Mouse (Mus musculus) liver, embryonic 14.5 days (tissue): ENCODE measurements around the gene Trim2. TPM values are rescaled to one million over a fixed set of nuclear protein-coding genes. Genes with fewer than 3 reads are reported as not detected.

Experiments
- ATAC-seq: fragments of 200-750 bp; cut with Nextera tagmentation; 2 replicates; pipeline ENCODE4 v1.8.0; 2017; ENCODE audit warnings: moderate number of reproducible peaks, mild to moderate bottlenecking, moderate library complexity; ENCODE audit not compliant: insufficient read depth
- DNase-seq, 3 experiments: peaks; one replicate each; pipeline ENCODE4 v3.0.0-alpha.2; 2012 to 2013; ENCODE audit warnings: low read depth in 3 of 3, low spot score in 3 of 3
- H3K27ac ChIP-seq: fragments of 300-500 bp; sonication (generic); 2 replicates; pipeline ENCODE4 v1.5.1; 2014; ENCODE audit warnings: moderate library complexity, mild to moderate bottlenecking, control low read depth, inconsistent platforms
- H3K27me3 ChIP-seq: fragments of 300-500 bp; sonication (generic); 2 replicates; pipeline ENCODE4 v1.6.1; 2014; ENCODE audit warnings: mild to moderate bottlenecking, low read length, moderate library complexity; ENCODE audit not compliant: control insufficient read depth, insufficient read depth
- H3K36me3 ChIP-seq: fragments of 300-500 bp; sonication (generic); replicated peaks from 2 replicates; pipeline ENCODE4 v1.6.1; 2014; ENCODE audit warnings: low read depth; ENCODE audit not compliant: control insufficient read depth, insufficient read depth
- H3K4me1 ChIP-seq, 2 experiments: fragments of 200-500 bp in 1 of 2; fragments of 300-500 bp in 1 of 2; sonication (generic) in 1 of 2; replicated peaks; 2 replicates each; pipeline ENCODE4 v1.6.1; 2012 to 2014; ENCODE audit warnings: antibody characterized with exemption in 1 of 2, inconsistent platforms in 1 of 2, low read length in 1 of 2; ENCODE audit not compliant: control insufficient read depth in 2 of 2, insufficient read depth in 2 of 2
- H3K4me2 ChIP-seq: fragments of 300-500 bp; sonication (generic); 2 replicates; pipeline ENCODE4 v1.6.1; 2014; ENCODE audit warnings: low read depth, mild to moderate bottlenecking, control low read depth, moderate library complexity
- H3K4me3 ChIP-seq, 2 experiments: fragments of 200-500 bp in 1 of 2; fragments of 300-500 bp in 1 of 2; sonication (generic) in 1 of 2; 2 replicates each; pipeline ENCODE4 v1.5.1; 2012 to 2014; ENCODE audit warnings: low read depth in 2 of 2, low read length in 2 of 2, mild to moderate bottlenecking in 2 of 2, control low read depth in 1 of 2, inconsistent platforms in 1 of 2, moderate library complexity in 1 of 2; ENCODE audit not compliant: insufficient read depth in 1 of 2
- H3K9ac ChIP-seq: fragments of 300-500 bp; sonication (generic); replicated peaks from 2 replicates; pipeline ENCODE4 v1.6.1; 2014; ENCODE audit warnings: mild to moderate bottlenecking, control low read depth, moderate library complexity
- H3K9me3 ChIP-seq: fragments of 300-500 bp; sonication (generic); 2 replicates; pipeline ENCODE4 v1.6.1; 2016; ENCODE audit warnings: low read length, mixed read lengths; ENCODE audit not compliant: control insufficient read depth
- CTCF ChIP-seq: IDR thresholded peaks from 2 replicates; pipeline ENCODE4 v1.5.1; 2016; ENCODE audit warnings: antibody characterized with exemption, low read depth, control low read depth
- EP300 ChIP-seq: IDR thresholded peaks from 2 replicates; pipeline ENCODE4 v1.6.1; 2016; ENCODE audit warnings: antibody characterized with exemption, low read depth
- WGBS: fragments of 180-500 bp; shearing (Covaris S2); extraction: QIAGEN DNeasy Blood & Tissue Kit; methylation state at CpG from one replicate; pipeline ENCODE4 v1.1.7; 2014; ENCODE audit not compliant: insufficient replicate concordance; 5-methylcytosine and 5-hydroxymethylcytosine counted together
- polyA plus RNA-seq, 2 experiments: library from polyadenylated mRNA; depleted of rRNA in 1 of 2; stranded (reverse) in 1 of 2; unstranded in 1 of 2; fragments of >200 nt; fragmentation: Nextera tagmentation in 1 of 2; extraction: Ambion mirVana in 1 of 2; gene quantifications; 2 replicates each; pipeline versions ENCODE4 v1.2.1 to v1.2.3; 2012 to 2014

Trim2 gene
- polyA plus RNA-seq, 2 experiments, result 2.5 to 3.5 TPM

GRCm38 (mm10) chr3:84157011-84157410, 149.7 kb downstream of the Trim2 start:
- no peak overlapping the region for H3K27ac ChIP-seq
- no peak overlapping the region for H3K4me3 ChIP-seq
- ATAC-seq, result no peak
- no peaks in the 10 kb centered on the region for H3K27me3 ChIP-seq
- no peaks in the 10 kb centered on the region for H3K36me3 ChIP-seq
- WGBS, result 69% methylated on average over 4 of the region's 4 CpGs
- TF ChIP-seq CTCF, result no peak
- TF ChIP-seq EP300, result no peak
- no peak overlapping the region for H3K4me2 ChIP-seq
- no peak overlapping the region for H3K9ac ChIP-seq
- no peak for DNase-seq
- H3K9me3 ChIP-seq, result no peaks in the 10 kb centered on the region
- peaks cover 6 to 9% of the 10 kb centered on the region in 2 experiments for H3K4me1 ChIP-seq

GRCm38 (mm10) chr3:84156105-84156504, 150.6 kb downstream of the Trim2 start:
- no peak for DNase-seq
- WGBS, result 59% methylated on average over 6 of the region's 6 CpGs

GRCm38 (mm10) chr3:84155558-84156006, 151.1 kb downstream of the Trim2 start, which contains the start of gene Mnd1:
Gene Mnd1, minus strand, starts transcription at chr3:84155786.
- Histone ChIP-seq H3K9ac (peak within 1 kb of the TSS; percentile 84), H3K36me3 (no peaks in the 10 kb centered on the region), H3K4me1 (peaks cover 6 to 9% of the 10 kb centered on the region in 2 experiments), H3K4me3 (peak within 1 kb of the TSS; percentile 55 to 75), H3K27ac (peak within 1 kb of the TSS; percentile 79), H3K4me2 (peak within 1 kb of the TSS; percentile 98), H3K27me3 (no peaks in the 10 kb centered on the region), H3K9me3 (no peaks in the 10 kb centered on the region)
- WGBS, result under 1% methylated on average over 29 of the region's 29 CpGs
- peak; percentile 93 for DNase-seq
- ATAC-seq, result peak; percentile 96
- TF ChIP-seq EP300, result no peak
- peak; percentile 98 for TF ChIP-seq CTCF

More at GRCm38 (mm10) chr3:84156105-84156504, 150.6 kb downstream of the Trim2 start:
- TF ChIP-seq EP300, result no peak
- no peak for TF ChIP-seq CTCF
- no peak overlapping the region for H3K9ac ChIP-seq
- peaks cover 6 to 9% of the 10 kb centered on the region in 2 experiments for H3K4me1 ChIP-seq
- no peaks in the 10 kb centered on the region for H3K27me3 ChIP-seq
- peak overlapping the region; percentile 98 for H3K4me2 ChIP-seq
- no peak overlapping the region; a peak in 1 of 4 replicates for H3K4me3 ChIP-seq
- H3K36me3 ChIP-seq, result no peaks in the 10 kb centered on the region
- no peak for ATAC-seq
- no peak overlapping the region for H3K27ac ChIP-seq
- no peaks in the 10 kb centered on the region for H3K9me3 ChIP-seq

- Histone ChIP-seq H3K9ac (peak overlapping the region; percentile 84), H3K27ac (peak overlapping the region; percentile 79), H3K36me3 (no peaks in the 10 kb centered on the region), H3K4me1 (peaks cover 6 to 9% of the 10 kb centered on the region in 2 experiments), H3K4me3 (peak overlapping the region; percentile 55 to 75), H3K27me3 (no peaks in the 10 kb centered on the region), H3K4me2 (peak overlapping the region; percentile 98), H3K9me3 (no peaks in the 10 kb centered on the region)
- peak; percentile 78 for ATAC-seq
- TF ChIP-seq EP300 (no peak), CTCF (no peak)
- peak; percentile 54 to 60 (median 56) for DNase-seq
- WGBS, result under 1% methylated on average over 27 of the region's 27 CpGs
These were observed 151.5 kb downstream of the Trim2 start for GRCm38 (mm10) chr3:84155146-84155545.

GRCm38 (mm10) chr3:84154721-84155141, 151.9 kb downstream of the Trim2 start:
- no peak for TF ChIP-seq CTCF
- TF ChIP-seq EP300, result no peak
- no peaks in the 10 kb centered on the region for H3K9me3 ChIP-seq
- ATAC-seq (no peak), DNase-seq (no peak)
- H3K27me3 ChIP-seq, result no peaks in the 10 kb centered on the region
- WGBS, result under 1% methylated on average over 12 of the region's 12 CpGs
- H3K4me2 ChIP-seq, result peak overlapping the region; percentile 98
- peak overlapping the region; percentile 30 to 75; a peak in 3 of 4 replicates for H3K4me3 ChIP-seq
- peaks cover 6 to 9% of the 10 kb centered on the region in 2 experiments for H3K4me1 ChIP-seq
- H3K27ac ChIP-seq, result peak overlapping the region; percentile 41
- H3K9ac ChIP-seq, result peak overlapping the region; percentile 84
- no peaks in the 10 kb centered on the region for H3K36me3 ChIP-seq
